Mouse (Mus musculus) heart, postnatal 0 days (tissue): ENCODE measurements around the gene Crybg1. TPM values are rescaled to one million over a fixed set of nuclear protein-coding genes. Genes with fewer than 3 reads are reported as not detected.

Source experiments
- ATAC-seq: fragments of 200-750 bp; cut with Nextera tagmentation; 2 replicates; pipeline ENCODE4 v1.8.0; 2017; ENCODE audit warnings: low read depth, moderate number of reproducible peaks, moderate library complexity; ENCODE audit not compliant: insufficient read depth
- DNase-seq: peaks from one replicate; pipeline ENCODE4 v3.0.0-alpha.2; 2016; ENCODE audit warnings: low spot score
- H3K27ac ChIP-seq: fragments of 300-500 bp; sonication (generic); 2 replicates; pipeline ENCODE4 v1.5.1; 2014; ENCODE audit warnings: low read depth, mild to moderate bottlenecking
- H3K27me3 ChIP-seq: fragments of 300-500 bp; sonication (generic); 2 replicates; pipeline ENCODE4 v1.6.1; 2014; ENCODE audit warnings: low read length, mixed read lengths; ENCODE audit not compliant: control insufficient read depth, insufficient read depth
- H3K36me3 ChIP-seq: fragments of 300-500 bp; sonication (generic); replicated peaks from 2 replicates; pipeline ENCODE4 v1.6.1; 2014; ENCODE audit warnings: low read length, mixed read lengths; ENCODE audit not compliant: control insufficient read depth, insufficient read depth
- H3K4me1 ChIP-seq: fragments of 300-500 bp; sonication (generic); 2 replicates; pipeline ENCODE4 v1.6.1; 2014; ENCODE audit warnings: antibody characterized with exemption; ENCODE audit not compliant: control insufficient read depth, insufficient read depth
- H3K4me2 ChIP-seq: fragments of 300-500 bp; sonication (generic); 2 replicates; pipeline ENCODE4 v1.6.1; 2014; ENCODE audit warnings: low read depth, mild to moderate bottlenecking, low read length, moderate library complexity
- H3K4me3 ChIP-seq: fragments of 300-500 bp; sonication (generic); 2 replicates; pipeline ENCODE4 v1.5.1; 2014; ENCODE audit warnings: low read depth, low read length
- H3K9ac ChIP-seq: fragments of 300-500 bp; sonication (generic); replicated peaks from 2 replicates; pipeline ENCODE4 v1.6.1; 2014; ENCODE audit warnings: low read depth, low read length, mixed read lengths
- H3K9me3 ChIP-seq: fragments of 300-500 bp; sonication (generic); replicated peaks from 2 replicates; pipeline ENCODE4 v1.6.1; 2016; ENCODE audit warnings: low read length; ENCODE audit not compliant: control insufficient read depth
- CTCF ChIP-seq: IDR thresholded peaks from 2 replicates; pipeline ENCODE4 v1.5.1; 2016; ENCODE audit warnings: antibody characterized with exemption, control low read depth, low read depth
- EP300 ChIP-seq: IDR thresholded peaks from 2 replicates; pipeline ENCODE4 v1.6.1; 2016; ENCODE audit warnings: antibody characterized with exemption, low read depth
- WGBS: fragments of 180-500 bp; shearing (Covaris S2); extraction: QIAGEN DNeasy Blood & Tissue Kit; methylation state at CpG from one replicate; pipeline ENCODE4 v1.1.7; 2014; 5-methylcytosine and 5-hydroxymethylcytosine counted together
- polyA plus RNA-seq: library from polyadenylated mRNA; unstranded; fragments of >200 nt; fragmentation: Nextera tagmentation; extraction: Ambion mirVana; gene quantifications from 2 replicates; pipeline ENCODE4 v1.2.1, GENCODE M21; 2015
- total RNA-seq: library from RNA; depleted of rRNA; stranded (reverse); fragments of >200 nt; gene quantifications from 2 replicates; pipeline ENCODE4 v1.2.3, GENCODE M21; 2014; ENCODE audit warnings: low replicate concordance

Crybg1 gene
- total and polyA plus RNA-seq, 2 experiments from 2014 or later: 0.15 to 2.0 TPM

DNA sequence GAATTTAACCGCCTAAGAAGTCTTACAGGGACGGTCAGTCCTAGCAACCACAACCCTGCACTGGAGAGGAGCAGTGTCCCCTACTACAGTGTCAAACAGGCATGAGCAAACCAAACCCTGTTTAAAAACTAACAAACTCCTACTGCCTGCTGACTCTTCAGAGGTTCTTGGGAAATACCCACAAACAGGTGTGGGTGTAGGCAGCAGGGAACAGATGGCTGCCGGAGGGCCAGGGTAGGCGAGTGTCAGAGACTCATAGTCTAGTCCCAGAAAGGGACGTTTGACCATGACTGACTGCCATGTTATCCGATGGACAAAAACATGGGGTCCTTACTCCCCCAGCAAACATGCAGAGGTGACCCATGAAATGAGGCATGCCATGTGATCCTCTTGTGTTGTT, 97.7 kb downstream of the Crybg1 start:
- WGBS: 88% methylated on average over 6 of the region's 6 CpGs
- Histone ChIP-seq H3K9ac (no peak overlapping the region), H3K27ac (no peak overlapping the region), H3K36me3 (no peaks in the 10 kb centered on the region), H3K4me2 (no peak overlapping the region), H3K4me3 (no peak overlapping the region), H3K4me1 (no peaks in the 10 kb centered on the region), H3K27me3 (no peaks in the 10 kb centered on the region), H3K9me3 (no peaks in the 10 kb centered on the region)
- no peak for ATAC-seq
- TF ChIP-seq EP300 (no peak), CTCF (no peak)
- no peak for DNase-seq

DNA sequence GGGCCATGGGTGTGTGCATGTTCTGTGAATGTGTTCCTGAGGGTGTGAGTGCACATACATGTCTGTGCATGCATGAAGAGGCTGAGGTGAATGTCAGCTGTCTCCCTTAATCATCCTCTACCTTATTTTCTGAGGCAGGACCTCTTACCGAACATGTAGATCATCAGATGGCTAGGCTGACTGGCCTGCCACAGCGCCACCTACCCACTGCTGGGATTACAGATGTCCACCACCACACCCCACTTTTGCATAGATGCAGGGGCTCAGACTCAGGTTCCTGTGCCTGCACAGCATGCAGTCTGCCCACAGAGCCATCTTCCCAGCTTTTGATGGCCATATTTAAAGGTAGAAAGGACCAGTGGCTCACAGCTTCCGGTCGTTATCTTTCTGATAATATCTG, 103.9 kb downstream of the Crybg1 start:
- 62% methylated on average over 4 of the region's 4 CpGs for WGBS
- no peak for ATAC-seq
- no peak overlapping the region for H3K4me2 ChIP-seq

DNA sequence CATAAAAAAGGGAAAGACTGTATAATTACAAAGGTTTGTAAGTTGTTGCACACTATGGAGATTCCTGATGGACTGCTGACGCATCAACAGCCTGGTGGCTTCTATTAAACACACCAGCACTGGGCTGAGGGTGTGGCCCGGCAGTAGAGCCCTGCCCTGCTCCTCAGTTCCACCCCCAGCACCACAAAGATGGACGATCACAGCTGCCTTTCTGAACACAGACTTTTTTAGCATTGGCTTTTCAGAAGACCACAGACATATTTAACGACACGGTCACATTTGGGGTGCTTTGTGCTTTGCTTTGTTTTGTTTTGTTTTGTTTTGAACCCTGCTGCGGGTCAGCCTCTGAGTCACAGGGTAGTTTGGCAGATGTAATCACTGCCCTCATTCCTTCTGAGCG, 105.0 kb downstream of the Crybg1 start:
- TF ChIP-seq EP300 (no peak), CTCF (no peak)
- Histone ChIP-seq H3K9me3 (no peaks in the 10 kb centered on the region), H3K27me3 (no peaks in the 10 kb centered on the region), H3K9ac (no peak overlapping the region), H3K4me1 (no peaks in the 10 kb centered on the region), H3K4me3 (no peak overlapping the region), H3K4me2 (no peak overlapping the region), H3K36me3 (no peaks in the 10 kb centered on the region), H3K27ac (no peak overlapping the region)
- DNase-seq (no peak), ATAC-seq (no peak)
- 63% methylated on average over 7 of the region's 7 CpGs for WGBS

More for the DNA sequence above, 103.9 kb downstream of the Crybg1 start:
- TF ChIP-seq EP300: no peak
- no peak for TF ChIP-seq CTCF
- Histone ChIP-seq H3K27ac (no peak overlapping the region), H3K9me3 (no peaks in the 10 kb centered on the region), H3K4me1 (no peaks in the 10 kb centered on the region), H3K27me3 (no peaks in the 10 kb centered on the region), H3K9ac (no peak overlapping the region), H3K36me3 (no peaks in the 10 kb centered on the region), H3K4me3 (no peak overlapping the region)
- DNase-seq: no peak

DNA sequence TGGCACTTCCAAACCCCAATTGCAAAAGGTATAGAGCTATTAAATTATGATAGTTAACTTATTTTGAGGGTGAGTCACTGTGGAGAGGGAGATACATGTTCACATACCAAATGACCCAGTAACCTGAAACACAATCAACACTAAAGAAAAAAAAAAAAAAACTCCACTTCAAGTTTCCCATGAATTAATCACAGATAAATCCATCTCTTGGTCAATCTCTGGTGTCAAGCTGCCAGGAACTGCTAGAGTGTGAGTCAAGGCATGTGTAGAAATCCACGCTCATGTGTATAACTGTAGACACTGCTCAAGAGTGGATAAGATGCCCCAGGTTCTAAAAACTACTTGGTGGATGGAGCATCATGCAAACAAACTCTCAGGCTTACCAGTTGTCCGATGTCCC, 109.5 kb downstream of the Crybg1 start:
- Histone ChIP-seq H3K4me2 (no peak overlapping the region), H3K4me1 (no peaks in the 10 kb centered on the region), H3K9me3 (no peaks in the 10 kb centered on the region), H3K9ac (no peak overlapping the region), H3K36me3 (no peaks in the 10 kb centered on the region), H3K4me3 (no peak overlapping the region), H3K27me3 (no peaks in the 10 kb centered on the region), H3K27ac (no peak overlapping the region)
- 84% methylated on average over 2 of the region's 2 CpGs for WGBS
- no peak for TF ChIP-seq CTCF
- TF ChIP-seq EP300: no peak
- ATAC-seq (no peak), DNase-seq (no peak)

DNA sequence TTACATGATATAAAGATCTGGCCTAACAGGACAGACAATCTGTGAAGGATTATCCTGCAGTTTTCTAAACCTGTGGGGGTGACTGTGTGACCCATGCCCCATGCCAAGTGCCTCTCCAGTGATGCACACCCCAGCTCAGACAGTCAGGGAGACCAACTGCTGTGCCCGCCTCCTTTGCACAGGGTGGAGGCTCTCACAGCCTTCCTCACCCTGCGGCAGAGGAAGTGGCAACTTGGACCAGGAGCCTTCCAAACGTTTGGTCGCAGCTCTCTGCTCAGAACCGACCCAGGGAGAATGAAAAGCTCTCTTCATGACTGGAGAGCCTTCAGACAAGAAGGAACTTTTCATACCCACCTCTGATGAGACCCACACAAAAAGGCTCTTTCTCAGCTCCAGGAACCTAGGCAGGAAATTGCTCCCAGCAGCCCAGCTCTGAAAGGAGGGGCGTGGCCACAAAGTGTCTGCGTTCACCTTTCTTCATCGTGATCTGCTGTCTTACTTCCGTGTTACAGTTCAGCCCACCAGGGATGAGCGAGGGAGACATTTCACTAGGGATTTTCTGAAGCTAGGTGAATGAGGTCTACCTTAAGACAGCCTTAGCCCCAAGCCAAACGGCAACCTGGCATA, 110.6 kb downstream of the Crybg1 start:
- 30% methylated on average over 11 of the region's 11 CpGs for WGBS
- no peak for TF ChIP-seq CTCF
- no peak for TF ChIP-seq EP300
- Histone ChIP-seq H3K36me3 (no peaks in the 10 kb centered on the region), H3K9ac (no peak overlapping the region), H3K4me2 (peak overlapping the region; percentile 26; the same call in 1 of the 2 replicates), H3K4me1 (no peaks in the 10 kb centered on the region), H3K4me3 (no peak overlapping the region), H3K9me3 (no peaks in the 10 kb centered on the region; the same call in 1 of the 2 replicates), H3K27ac (no peak overlapping the region), H3K27me3 (no peaks in the 10 kb centered on the region)
- ATAC-seq: no peak
- no peak for DNase-seq

DNA sequence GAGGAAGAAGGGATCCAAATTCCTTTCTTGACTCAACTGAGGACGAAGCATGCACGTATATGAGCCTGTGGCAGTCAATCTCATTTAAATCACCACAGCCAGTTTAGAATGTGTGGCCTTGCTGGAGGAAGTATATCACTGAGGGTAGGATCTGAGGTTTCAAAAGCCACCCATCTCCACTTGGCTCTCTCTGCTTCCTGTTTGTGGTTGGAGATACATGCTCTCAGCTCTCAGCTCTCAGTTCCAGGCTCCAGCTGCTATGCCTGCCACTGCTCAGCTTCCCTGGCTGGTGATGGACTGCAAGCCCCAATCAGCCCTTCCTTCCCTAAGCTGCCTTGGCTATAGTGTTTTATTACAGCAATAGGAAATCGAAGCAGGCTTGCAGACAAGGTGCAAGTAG, 119.1 kb downstream of the Crybg1 start:
- H3K36me3 ChIP-seq: no peaks in the 10 kb centered on the region
- no peak overlapping the region for H3K4me2 ChIP-seq
- no peak for DNase-seq
- H3K4me1 ChIP-seq: no peaks in the 10 kb centered on the region
- H3K27me3 ChIP-seq: no peaks in the 10 kb centered on the region
- no peak overlapping the region for H3K4me3 ChIP-seq
- no peaks in the 10 kb centered on the region; the same call in 1 of the 2 replicates for H3K9me3 ChIP-seq
- H3K27ac ChIP-seq: no peak overlapping the region
- WGBS: 69% methylated on average over 3 of the region's 3 CpGs
- TF ChIP-seq CTCF (no peak), EP300 (no peak)
- no peak for ATAC-seq
- H3K9ac ChIP-seq: no peak overlapping the region
